Mouse (Mus musculus) embryo, embryonic 10.5 days (tissue): ENCODE measurements around the gene Trp73.

Source experiments
- DNase-seq: peaks from one replicate; pipeline ENCODE4 v3.0.0-alpha.2; 2015; ENCODE audit warnings: low spot score

Gene Trp73

GRCm38 (mm10) chr4:154140182-154140212 is at the start of gene Trp73:
Gene Trp73 (minus strand): TSS chr4:154140208.
- no peak for DNase-seq

- no peak for DNase-seq
These were observed 48.9 kb upstream of the Trp73 start for GRCm38 (mm10) chr4:154188948-154189347.

DNA sequence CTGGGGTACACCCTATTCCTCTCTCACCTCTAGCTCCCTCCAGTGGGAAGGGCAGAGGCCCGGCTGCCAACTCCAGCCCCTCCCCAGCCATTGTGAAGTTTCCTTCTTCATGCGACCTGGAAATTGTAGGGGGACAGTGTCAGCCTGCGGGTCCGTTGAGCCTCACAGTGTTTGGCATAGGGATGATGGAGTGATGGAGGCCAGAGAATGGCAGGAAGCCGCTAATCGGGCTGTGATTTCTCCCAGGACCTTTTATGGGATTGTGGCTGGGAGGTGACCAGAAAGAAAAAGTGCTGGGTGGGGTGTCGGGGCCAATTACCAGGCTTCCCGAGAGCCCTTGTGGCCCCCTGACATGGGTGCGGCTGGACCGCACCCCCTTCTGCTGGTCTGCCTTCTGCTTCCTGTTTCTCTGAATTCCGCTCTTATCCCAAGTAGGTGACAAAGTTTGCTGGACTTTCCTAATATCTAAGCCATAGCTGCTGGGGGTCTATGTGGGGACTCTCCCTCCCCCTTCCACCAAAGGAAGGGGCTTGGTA is 46.1 kb upstream of the Trp73 start:
- no peak for DNase-seq

GRCm38 (mm10) chr4:154185001-154185400 is 45.0 kb upstream of the Trp73 start:
- no peak for DNase-seq

GRCm38 (mm10) chr4:154183566-154183965 is 43.6 kb upstream of the Trp73 start:
- DNase-seq, result no peak

DNA sequence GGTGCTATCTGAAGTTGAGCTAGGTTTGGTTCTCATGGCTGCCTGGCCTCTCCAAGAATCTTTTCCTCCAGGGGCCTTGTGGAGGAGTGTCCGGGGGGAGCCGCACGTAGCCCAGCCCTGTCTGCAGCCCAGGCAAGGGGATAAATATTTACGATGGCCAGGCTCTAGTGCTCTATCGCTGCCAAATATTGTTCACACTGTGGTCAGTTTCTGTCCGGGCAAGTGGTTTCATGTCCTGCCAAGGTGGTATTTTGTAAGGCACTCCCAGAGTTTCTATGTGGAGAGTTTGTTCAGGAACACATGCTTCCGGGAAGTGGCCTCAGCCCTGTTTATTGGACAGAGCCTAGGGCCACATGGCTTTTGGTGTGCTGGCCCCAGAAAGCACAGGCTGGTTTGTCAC is 41.0 kb upstream of the Trp73 start:
- no peak for DNase-seq

DNA sequence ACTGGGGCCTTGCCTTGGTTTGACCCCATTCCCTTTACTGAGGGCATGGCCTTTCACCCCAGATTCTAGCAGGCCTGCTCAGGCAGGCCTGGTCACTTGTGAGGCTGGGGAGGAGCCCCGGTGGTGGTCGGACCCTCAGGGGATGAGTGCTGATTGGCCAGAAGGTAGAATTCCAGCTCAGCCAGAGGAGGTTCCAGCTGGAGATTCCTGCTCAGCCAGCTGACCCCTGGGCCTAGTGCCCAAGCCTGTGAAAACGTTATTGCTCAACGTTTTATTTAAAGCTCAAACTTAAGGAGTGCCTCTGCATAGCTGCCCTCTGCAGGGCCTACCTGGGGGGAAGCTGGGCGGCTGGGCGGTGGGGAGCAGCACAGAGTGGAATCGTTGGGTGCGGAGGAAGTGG is 37.2 kb upstream of the Trp73 start:
- DNase-seq, result peak; percentile 26

DNA sequence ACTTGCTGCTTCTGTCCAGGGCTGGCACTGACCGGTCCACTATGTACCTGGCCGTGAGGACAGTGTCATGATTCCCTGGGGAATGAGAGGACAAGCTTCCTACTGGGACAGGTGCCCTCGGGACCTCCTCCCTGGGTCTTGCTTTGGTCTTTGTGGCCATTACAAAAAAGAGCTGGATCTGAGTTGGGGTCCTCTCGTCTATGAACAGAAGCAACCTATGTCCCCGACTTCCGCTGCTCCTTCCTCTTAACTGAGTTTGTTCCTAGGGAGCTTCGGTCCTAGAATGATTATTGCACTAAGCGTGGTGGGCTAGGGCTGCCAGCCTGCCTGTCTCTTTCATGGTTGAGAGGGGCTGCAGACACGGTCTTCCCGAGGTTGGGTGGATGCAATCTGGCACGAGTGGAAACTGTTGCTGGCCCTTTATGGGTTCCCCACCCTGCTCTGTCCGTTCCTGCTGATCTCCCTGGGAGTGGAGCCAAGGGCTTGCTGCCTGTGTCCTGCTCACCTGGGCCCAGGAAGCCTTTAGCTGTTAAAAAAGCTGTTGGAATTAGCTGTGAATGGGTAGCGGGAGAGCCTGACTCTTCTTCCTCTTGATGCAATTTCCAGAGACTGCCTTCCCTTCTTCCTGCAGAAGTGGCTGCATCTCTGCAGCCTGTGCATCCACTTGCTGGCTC is 32.1 kb upstream of the Trp73 start:
- no peak for DNase-seq

DNA sequence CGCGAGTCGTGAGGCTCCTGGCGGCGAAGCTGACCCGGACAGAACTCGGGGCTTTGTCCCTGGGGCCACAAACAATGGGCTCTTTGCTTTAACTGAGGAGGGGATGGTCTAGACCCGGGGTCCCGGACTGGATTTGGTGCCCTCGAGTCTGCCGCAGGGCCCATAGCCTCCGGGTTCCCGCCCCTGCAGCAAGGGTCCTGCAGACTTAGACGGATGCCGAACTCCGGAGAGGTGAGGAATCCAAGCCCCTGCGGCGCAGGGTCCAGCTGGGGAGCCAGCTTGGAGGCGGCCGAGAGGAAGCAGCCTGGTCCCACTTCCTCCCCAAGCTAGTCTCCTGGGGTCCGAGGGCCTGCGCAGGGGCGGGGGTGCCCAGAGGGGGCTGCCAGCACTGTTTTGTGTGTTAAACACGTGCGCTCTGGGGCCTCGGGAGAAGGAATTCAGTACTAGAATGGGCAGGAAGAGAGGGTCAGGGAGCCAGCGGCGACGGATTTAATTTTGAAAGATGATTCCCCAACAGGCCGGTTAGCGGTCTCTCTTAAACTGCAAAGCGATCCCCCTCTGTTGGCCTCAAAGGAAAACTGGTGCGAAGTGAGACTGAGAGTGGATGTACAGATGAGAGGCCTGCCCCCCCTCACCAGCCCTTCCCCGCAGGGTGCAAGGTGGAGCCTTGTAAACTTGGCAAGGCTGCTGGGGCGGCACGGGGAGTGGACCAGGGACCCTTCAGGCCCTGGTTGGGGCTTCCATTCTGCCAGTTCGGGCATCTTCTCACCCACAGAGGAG is 31.3 kb upstream of the Trp73 start:
- DNase-seq, result peak; percentile 71

DNA sequence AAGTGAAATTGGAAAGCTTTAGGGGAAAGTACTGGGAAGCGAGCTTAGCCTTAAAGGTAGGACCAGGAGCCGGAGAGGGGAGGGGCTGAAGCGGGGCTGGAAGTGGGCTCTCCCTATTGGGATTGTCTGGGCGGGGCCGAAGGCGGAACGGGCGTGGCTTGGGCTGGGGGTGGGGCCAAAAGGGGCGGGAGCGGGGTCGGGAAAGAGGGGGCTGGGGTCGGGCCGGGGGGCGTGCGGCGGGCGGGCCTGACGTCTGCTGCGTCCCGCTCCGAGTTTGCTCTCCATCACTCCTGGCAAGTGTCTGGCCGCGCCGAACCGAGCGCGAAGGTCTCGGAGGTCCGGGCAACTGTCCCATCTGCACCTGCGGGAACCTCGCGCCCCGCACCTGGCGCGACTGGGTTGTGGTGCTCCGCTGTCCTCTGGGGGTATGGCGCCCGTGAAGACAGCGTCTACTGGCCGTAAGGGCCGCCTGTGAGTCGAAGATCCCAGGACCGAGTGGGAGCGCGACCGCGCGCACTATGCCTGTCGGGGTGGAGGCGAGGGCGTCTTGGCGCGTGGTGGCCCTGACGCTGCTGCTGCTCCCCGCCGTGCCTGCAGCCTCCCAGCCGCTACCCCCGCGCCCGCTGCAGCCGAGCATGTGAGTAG is 30.6 kb upstream of the Trp73 start, which contains the start of gene Megf6:
Megf6 (plus strand) TSS at position 225 of the 645 bp plus-strand sequence.
- DNase-seq, result peak; percentile 90

DNA sequence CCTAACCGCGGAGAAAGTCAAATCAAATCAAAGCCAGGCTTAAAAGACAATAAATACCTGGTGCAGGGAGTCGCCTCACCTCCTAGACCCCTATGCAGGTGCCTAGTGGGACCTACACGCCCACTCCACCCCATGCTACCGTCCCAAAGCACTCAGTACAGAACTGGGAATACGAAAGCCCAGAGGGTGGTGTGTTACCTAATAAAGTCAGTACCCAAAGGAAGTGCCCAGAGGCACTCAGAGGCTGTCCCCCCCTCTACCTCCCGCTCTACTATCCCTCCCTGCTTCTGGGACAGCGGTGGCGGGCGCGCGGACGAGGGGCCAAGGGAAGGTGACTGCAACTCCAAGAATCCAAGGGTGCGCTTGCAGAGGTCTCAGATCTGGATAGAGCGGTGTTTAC is 30.0 kb upstream of the Trp73 start:
- DNase-seq, result no peak

- DNase-seq, result peak; percentile 76
These were observed 27.0 kb upstream of the Trp73 start for GRCm38 (mm10) chr4:154167053-154167452.

- DNase-seq, result peak; percentile 91
These were observed 23.3 kb upstream of the Trp73 start for GRCm38 (mm10) chr4:154163296-154163695.

DNA sequence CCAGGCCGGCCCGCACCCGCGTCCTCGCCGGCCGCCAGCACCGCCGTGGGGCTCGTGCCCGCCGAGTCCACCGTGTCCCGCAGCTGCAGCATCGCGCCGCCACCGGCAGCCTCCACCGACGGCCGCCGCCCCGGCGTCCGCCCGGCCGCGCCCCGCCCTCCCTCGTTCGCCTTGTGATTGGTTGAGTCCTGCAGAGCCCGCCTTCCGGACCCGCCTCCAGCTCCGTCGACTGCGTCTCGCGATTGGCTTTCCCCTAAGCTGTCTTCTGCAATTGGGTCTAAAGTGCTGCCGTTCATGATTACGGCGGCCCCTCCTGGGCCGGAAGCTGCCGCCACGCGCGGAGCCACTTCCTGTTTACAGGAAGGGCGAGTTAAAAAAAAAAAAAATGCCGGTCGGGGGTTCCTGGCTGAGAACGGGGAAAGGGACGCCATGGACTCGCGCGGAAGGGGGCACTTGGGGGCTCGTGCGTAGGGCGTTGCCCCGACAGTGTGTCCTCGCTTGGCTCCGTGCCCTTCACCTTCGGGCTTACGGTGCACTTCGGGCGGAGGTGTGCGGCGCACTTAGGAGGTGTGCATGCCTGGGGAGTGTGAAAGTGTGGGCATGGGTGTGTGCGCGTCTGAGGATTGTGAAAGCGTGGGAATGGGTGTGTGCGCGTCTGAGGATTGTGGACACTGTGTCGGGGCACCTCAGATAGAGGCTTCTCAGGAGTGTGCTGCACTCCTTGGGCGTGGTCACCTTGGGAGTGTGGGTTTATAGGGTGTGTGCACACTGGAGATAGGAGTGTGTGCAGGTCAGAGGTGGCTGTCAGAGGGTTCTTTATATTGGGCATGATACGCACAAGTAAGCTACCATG is 20.8 kb upstream of the Trp73 start, which contains the start of gene Tprgl:
Tprgl (minus strand) TSS at position 129 of the 853 bp plus-strand sequence.
- DNase-seq, result peak; percentile 96

DNA sequence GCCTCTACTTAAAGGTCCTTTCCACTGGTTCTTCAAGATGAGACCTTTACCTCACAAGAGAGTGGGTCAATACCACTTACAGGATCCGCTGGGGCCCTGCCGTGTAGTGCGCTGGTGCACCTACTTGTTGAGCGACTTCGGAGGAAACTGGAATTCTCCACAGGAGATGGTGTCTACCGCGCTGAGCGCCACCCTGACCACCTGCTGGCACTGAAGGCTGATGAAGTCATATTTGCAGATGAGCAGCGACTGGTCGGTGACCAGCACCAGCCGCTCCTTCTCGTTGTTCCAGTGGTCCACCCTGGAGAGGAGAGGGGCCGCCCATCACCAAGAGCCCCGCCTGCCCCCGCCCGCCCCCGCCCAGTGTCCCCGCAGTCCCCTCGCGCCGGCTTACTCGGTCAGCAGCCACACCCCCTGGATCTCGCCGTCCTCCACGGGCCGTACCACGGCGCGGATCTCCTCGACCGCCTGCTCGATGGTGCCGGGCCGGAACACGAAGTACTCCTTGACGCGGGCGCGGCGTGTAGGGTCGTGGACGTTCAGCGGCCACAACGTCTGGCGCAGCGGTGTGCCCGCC is 20.0 kb upstream of the Trp73 start:
- no peak for DNase-seq

GRCm38 (mm10) chr4:154159002-154159401 is 19.0 kb upstream of the Trp73 start:
- DNase-seq, result peak; percentile 94

GRCm38 (mm10) chr4:154157970-154158662 is 18.1 kb upstream of the Trp73 start:
- no peak for DNase-seq

GRCm38 (mm10) chr4:154156050-154156449 is 16.0 kb upstream of the Trp73 start:
- DNase-seq, result no peak

DNA sequence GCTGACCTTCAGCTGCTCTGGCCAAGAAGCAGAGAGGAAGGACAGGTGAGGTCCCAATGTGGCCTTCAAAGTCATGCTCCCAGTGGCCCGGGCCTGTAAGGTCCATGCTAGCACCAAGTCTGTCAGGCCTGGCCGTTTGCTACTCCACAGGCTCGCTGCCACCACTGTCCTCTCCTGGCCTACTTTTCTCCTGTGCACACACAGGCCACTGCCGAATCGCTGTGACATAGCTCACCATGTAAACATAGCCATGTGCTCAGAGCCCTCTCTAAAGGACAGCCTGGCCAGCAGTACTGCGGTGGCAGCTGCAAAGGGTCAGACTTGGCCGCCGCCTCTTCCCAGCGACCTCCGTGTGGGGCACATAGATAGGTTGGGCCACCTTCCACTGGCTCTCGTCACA is 14.1 kb upstream of the Trp73 start:
- no peak for DNase-seq

- no peak for DNase-seq
These were observed 6.3 kb upstream of the Trp73 start for GRCm38 (mm10) chr4:154146342-154146741.

- DNase-seq, result no peak
These were observed 4.7 kb upstream of the Trp73 start for GRCm38 (mm10) chr4:154144712-154145111.
